Mouse (Mus musculus) bone marrow, adult 2 months (tissue): ENCODE data around the gene Trpm8.

Source experiments
- CTCF ChIP-seq: fragments of 200-500 bp; IDR thresholded peaks from 2 replicates; pipeline ENCODE4 v1.5.1; 2011; ENCODE audit warnings: low read length, control low read depth; ENCODE audit not compliant: control insufficient read depth, insufficient read depth
- POLR2A ChIP-seq: fragments of 200-500 bp; IDR thresholded peaks from 2 replicates; pipeline ENCODE4 v1.6.1; 2011; ENCODE audit warnings: low read depth, mild to moderate bottlenecking, control low read depth, low read length, borderline replicate concordance; ENCODE audit not compliant: control insufficient read depth

GRCm38 (mm10) chr1:88358102-88358654 lies 80.7 kb downstream of the Trpm8 start:
- TF ChIP-seq CTCF: no peak
- TF ChIP-seq POLR2A: no peak
